Mouse (Mus musculus) heart, embryonic 11.5 days (tissue): ENCODE data around the gene Kdm1b. TPM values are rescaled to one million over a fixed set of nuclear protein-coding genes. Genes with fewer than 3 reads are reported as not detected.
A peak's percentile ranks its signal among the peaks of the same experiment; 100 is the strongest.

Source experiments
- ATAC-seq: fragments of 200-750 bp; cut with Nextera tagmentation; replicated peaks from 2 replicates; pipeline ENCODE4 v1.8.0; 2017; ENCODE audit warnings: moderate library complexity; ENCODE audit not compliant: insufficient number of reproducible peaks, low FRiP score, low TSS enrichment
- H3K27ac ChIP-seq: fragments of 300-500 bp; sonication (generic); 2 replicates; pipeline ENCODE4 v1.5.1; 2014; ENCODE audit warnings: mild to moderate bottlenecking, low read depth, low read length
- H3K27me3 ChIP-seq: fragments of 300-500 bp; sonication (generic); 2 replicates; pipeline ENCODE4 v1.6.1; 2014; ENCODE audit warnings: mild to moderate bottlenecking, low read length, mixed read lengths; ENCODE audit not compliant: control insufficient read depth, insufficient read depth
- H3K36me3 ChIP-seq: fragments of 300-500 bp; sonication (generic); 2 replicates; pipeline ENCODE4 v1.6.1; 2014; ENCODE audit warnings: mild to moderate bottlenecking, low read length, moderate library complexity, mixed read lengths; ENCODE audit not compliant: control insufficient read depth, insufficient read depth
- H3K4me1 ChIP-seq: fragments of 300-500 bp; sonication (generic); 2 replicates; pipeline ENCODE4 v1.6.1; 2014; ENCODE audit warnings: low read length; ENCODE audit not compliant: control insufficient read depth, insufficient read depth
- H3K4me2 ChIP-seq: fragments of 300-500 bp; sonication (generic); 2 replicates; pipeline ENCODE4 v1.6.1; 2014; ENCODE audit warnings: mild to moderate bottlenecking, moderate library complexity
- H3K4me3 ChIP-seq: fragments of 300-500 bp; sonication (generic); 2 replicates; pipeline ENCODE4 v1.5.1; 2014; ENCODE audit warnings: low read depth, low read length
- H3K9ac ChIP-seq: fragments of 300-500 bp; sonication (generic); 2 replicates; pipeline ENCODE4 v1.6.1; 2014; ENCODE audit warnings: mild to moderate bottlenecking, low read depth, low read length, moderate library complexity
- H3K9me3 ChIP-seq: fragments of 300-500 bp; sonication (generic); replicated peaks from 2 replicates; pipeline ENCODE4 v1.6.1; 2016; ENCODE audit warnings: low read length; ENCODE audit not compliant: control insufficient read depth
- WGBS: fragments of 180-500 bp; shearing (Covaris S2); extraction: QIAGEN DNeasy Blood & Tissue Kit; methylation state at CpG from one replicate; pipeline ENCODE4 v1.1.7; 2014; ENCODE audit not compliant: insufficient replicate concordance; 5-methylcytosine and 5-hydroxymethylcytosine counted together
- polyA plus RNA-seq: library from polyadenylated mRNA; unstranded; fragments of >200 nt; fragmentation: Nextera tagmentation; extraction: Ambion mirVana; gene quantifications from 2 replicates; pipeline ENCODE4 v1.2.1, GENCODE M21; 2014

Kdm1b gene
- 6.5 and 7.5 TPM in 2 replicates for polyA plus RNA-seq

DNA sequence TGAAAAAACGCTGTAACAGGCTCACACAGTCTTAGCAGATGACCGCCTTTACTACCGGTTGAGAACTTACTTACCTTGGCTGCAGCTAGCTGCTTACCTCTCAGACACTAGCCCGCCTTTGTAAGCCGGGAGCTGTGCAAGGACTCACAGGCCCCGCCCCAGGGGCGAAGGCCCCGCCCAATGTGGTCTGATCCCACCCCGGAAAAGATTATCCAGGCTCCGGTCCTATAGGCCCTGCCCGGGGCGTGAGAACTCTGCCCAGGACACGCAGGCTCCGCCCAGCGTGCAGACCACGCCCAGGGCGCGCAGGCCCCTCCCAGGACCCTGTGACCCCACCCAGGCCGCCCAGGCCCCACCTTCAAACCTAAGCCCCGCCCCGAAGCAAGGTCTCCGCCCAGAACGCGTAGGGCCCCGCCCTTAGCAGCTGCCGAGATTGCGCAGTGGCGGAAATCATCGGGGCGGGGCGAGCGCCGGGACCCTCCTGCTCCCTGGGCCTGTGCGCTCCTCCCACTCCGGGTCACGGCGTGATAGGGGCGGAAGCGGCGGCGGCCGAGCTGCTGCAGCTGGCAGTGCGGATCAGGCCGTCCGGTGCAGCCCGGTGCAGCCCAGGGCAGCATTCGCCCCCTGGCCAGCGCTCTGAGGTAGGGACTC is at the start of gene Kdm1b:
Kdm1b (plus strand) TSS at position 470 of the 651 bp plus-strand sequence.
- under 1% methylated on average over 48 of the region's 48 CpGs for WGBS

DNA sequence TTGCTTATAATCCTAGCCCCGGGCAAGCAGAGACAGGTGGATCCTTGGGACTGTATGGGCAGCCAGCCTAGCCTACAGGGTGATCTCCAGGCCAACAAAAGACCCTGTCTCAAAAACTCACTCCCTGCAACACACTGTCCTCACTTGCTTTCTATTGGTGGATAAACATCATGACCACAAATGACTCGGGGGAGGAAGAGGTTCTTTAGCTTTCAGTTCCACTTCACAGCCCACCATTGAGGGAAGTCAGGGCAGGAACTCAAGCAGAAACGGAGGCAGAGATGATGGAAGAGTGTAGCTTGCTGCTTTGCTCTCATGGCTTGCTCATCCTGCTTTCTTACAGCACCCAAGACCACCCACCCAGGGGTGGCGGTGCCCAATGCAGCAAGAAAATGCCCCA is 45.9 kb upstream of the Kdm1b start:
- Histone ChIP-seq H3K9me3 (no peaks in the 10 kb centered on the region), H3K36me3 (no peaks in the 10 kb centered on the region), H3K27ac (no peak overlapping the region), H3K4me2 (no peak overlapping the region), H3K27me3 (no peaks in the 10 kb centered on the region), H3K9ac (no peak overlapping the region), H3K4me1 (no peaks in the 10 kb centered on the region), H3K4me3 (no peak overlapping the region)
- 74% methylated on average over 4 of the region's 4 CpGs for WGBS
- no peak for ATAC-seq

More for the DNA sequence above, at the start of gene Kdm1b:
- Histone ChIP-seq H3K9me3 (no peaks in the 10 kb centered on the region), H3K9ac (peak within 1 kb of the TSS; percentile 85), H3K27ac (no peak within 1 kb of the TSS; the same call in 1 of the 2 replicates), H3K4me3 (peak within 1 kb of the TSS; percentile 90), H3K27me3 (no peaks in the 10 kb centered on the region), H3K4me2 (peak within 1 kb of the TSS; percentile 100), H3K36me3 (no peaks in the 10 kb centered on the region), H3K4me1 (peaks cover 7% of the 10 kb centered on the region)
- peak; percentile 97 for ATAC-seq

DNA sequence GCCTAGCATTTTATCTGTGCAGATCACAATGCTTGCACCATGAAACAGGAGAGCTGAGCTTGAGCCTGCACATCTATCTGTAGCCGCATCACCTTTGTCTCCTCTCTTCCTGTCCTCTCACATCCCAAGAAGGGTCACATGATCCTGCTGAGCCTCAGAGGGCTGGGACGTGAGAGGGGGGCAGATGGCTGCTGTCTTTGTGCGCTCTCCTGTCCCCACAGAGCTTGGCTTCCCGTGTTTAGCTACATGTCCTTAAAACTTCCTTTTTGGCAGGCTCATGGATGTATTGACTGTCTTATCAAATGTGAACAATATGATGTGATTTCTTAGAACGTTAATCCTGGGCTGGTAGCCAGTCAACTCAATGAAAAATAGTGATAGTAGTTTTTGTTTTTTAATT is 43.8 kb upstream of the Kdm1b start:
- Histone ChIP-seq H3K36me3 (no peaks in the 10 kb centered on the region), H3K9me3 (no peaks in the 10 kb centered on the region), H3K4me1 (no peaks in the 10 kb centered on the region), H3K4me3 (no peak overlapping the region), H3K27me3 (no peaks in the 10 kb centered on the region), H3K9ac (no peak overlapping the region), H3K4me2 (no peak overlapping the region), H3K27ac (no peak overlapping the region)
- ATAC-seq, result no peak
- 52% methylated on average over 5 of the region's 5 CpGs for WGBS

DNA sequence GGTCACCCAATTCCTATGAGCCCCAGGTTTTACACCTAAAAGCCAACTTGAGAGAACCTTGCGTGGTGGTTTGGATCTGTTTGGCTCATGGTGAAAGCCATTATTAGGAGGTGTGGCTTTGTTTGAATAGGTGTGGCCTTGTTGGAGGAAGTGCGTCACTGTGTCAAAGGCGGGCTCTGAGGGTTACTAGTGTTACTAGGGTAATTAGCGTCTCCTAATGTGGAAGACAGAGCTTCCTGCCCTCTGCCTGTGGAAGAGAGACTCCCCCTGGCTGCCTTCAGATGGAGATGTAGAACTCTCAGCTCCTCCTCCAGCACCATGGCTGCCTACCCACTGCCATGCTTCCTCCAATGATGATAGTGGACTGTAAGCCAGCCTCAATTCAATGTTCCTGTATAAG is 41.7 kb upstream of the Kdm1b start:
- Histone ChIP-seq H3K4me3 (no peak overlapping the region), H3K27me3 (no peaks in the 10 kb centered on the region), H3K27ac (no peak overlapping the region), H3K9me3 (no peaks in the 10 kb centered on the region), H3K36me3 (no peaks in the 10 kb centered on the region), H3K9ac (no peak overlapping the region), H3K4me2 (no peak overlapping the region), H3K4me1 (no peaks in the 10 kb centered on the region)
- 81% methylated on average over 4 of the region's 4 CpGs for WGBS
- no peak for ATAC-seq

DNA sequence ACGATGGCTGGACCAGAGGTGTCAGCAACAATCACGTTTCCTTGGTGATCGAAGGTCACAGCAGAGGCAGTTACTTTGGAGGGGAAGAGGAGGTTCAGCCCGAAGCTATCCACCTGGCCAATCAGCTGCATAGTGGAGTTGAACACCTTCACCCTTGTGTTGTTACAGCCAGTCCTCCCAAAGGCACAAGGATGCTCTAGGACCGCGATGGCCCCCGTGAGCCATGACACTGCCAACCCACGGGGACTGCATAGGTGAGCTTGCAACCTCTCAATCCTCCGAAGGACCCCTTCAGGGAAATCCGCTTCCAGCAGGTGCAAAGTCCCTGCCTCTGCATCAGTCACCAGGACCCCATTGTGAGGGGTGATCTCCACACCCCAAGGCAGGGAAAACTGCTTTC is 29.6 kb upstream of the Kdm1b start:
- 0 out of 2 replicates have a peak, but pooled peaks cover 3% of the 10 kb centered on the region for H3K4me1 ChIP-seq
- H3K4me2 ChIP-seq, result peak overlapping the region; percentile 77
- peak overlapping the region; percentile 47 for H3K4me3 ChIP-seq
- H3K27ac ChIP-seq, result no peak overlapping the region
- ATAC-seq, result no peak
- peaks cover 11% of the 10 kb centered on the region for H3K9me3 ChIP-seq
- WGBS, result 55% methylated on average over 10 of the region's 10 CpGs
- no peaks in the 10 kb centered on the region for H3K36me3 ChIP-seq
- H3K9ac ChIP-seq, result no peak overlapping the region; the same call in 1 of the 2 replicates
- peaks cover 5% of the 10 kb centered on the region; the same call in 1 of the 2 replicates for H3K27me3 ChIP-seq

DNA sequence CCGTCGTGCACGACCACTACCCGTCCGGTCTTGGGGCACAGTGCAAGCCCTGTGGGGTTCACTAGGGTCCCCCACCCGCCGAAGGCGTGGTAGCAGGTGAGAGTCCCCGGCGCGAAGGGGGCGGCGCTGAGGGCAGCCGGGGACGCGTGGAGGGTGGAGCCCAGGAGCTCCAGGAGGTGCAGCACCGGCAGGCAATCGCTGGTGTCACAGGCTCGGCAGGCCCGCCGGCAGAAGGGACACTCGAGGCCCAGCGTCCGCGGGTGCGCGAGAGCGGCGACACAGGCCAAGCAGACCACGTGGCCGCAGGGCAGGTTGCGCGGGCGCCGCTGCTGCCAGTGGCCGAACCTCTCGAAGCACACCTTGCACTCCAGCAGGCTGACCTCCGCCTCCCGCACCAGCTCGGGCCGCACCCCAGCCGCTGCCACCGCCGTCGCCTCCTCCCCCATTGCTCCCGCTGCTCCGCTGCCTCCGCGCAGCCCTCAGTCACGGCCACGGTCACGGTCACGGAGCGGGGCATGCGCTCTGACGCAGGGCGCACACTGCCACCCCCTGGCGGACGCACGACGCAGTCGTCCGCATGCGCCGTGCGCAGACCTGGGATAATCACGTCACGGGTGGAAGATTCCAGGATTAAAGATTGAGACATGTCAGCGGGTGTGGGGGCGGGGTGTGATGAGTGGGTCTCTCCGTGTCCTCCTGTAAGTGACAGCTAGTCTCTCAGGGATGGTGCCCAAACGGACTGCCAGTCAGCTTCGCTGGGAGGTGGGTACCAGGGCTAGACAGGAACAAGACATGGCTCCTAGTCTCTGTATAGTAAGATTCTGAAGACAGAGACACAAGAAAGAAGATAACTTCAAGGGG is 28.7 kb upstream of the Kdm1b start, which contains the start of gene Nhlrc1:
Nhlrc1 (minus strand) TSS at position 517 of the 861 bp plus-strand sequence.
- H3K27ac ChIP-seq, result no peak within 1 kb of the TSS

DNA sequence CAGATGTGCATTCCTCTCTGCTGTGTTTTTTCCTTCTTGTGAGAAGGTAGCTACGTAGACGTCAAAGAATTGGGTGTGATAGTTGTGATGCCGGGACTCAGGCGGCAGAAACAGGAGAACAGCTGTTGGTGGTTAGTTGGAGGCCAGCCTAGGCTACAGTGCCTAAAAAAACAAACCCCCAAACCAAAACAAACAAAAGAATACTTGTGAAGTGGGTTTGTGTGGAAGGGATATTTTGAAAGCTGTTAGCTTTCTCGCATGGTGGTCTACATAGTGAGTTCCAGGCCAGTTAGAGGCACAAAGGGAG is 28.2 kb upstream of the Kdm1b start:
- Histone ChIP-seq H3K27ac (no peak overlapping the region), H3K9me3 (peaks cover 3% of the 10 kb centered on the region), H3K4me3 (peak overlapping the region; percentile 47; the same call in 1 of the 2 replicates), H3K27me3 (peaks cover 5% of the 10 kb centered on the region; the same call in 1 of the 2 replicates), H3K4me2 (peak overlapping the region; percentile 77), H3K36me3 (no peaks in the 10 kb centered on the region), H3K4me1 (0 out of 2 replicates have a peak, but pooled peaks cover 3% of the 10 kb centered on the region), H3K9ac (no peak overlapping the region)
- ATAC-seq, result no peak
- WGBS, result 60% methylated on average over 5 of the region's 5 CpGs

More for the DNA sequence above, 28.7 kb upstream of the Kdm1b start, which contains the start of gene Nhlrc1:
- Histone ChIP-seq H3K9me3 (peaks cover 8% of the 10 kb centered on the region), H3K36me3 (no peaks in the 10 kb centered on the region), H3K4me3 (peak within 1 kb of the TSS; percentile 47), H3K4me1 (0 out of 2 replicates have a peak, but pooled peaks cover 3% of the 10 kb centered on the region), H3K27me3 (peaks cover 5% of the 10 kb centered on the region; the same call in 1 of the 2 replicates), H3K4me2 (peak within 1 kb of the TSS; percentile 77), H3K9ac (peak within 1 kb of the TSS; percentile 58)
- peak; percentile 65; the same call in 1 of the 2 replicates for ATAC-seq
- WGBS, result 4% methylated on average over 66 of the region's 73 CpGs

DNA sequence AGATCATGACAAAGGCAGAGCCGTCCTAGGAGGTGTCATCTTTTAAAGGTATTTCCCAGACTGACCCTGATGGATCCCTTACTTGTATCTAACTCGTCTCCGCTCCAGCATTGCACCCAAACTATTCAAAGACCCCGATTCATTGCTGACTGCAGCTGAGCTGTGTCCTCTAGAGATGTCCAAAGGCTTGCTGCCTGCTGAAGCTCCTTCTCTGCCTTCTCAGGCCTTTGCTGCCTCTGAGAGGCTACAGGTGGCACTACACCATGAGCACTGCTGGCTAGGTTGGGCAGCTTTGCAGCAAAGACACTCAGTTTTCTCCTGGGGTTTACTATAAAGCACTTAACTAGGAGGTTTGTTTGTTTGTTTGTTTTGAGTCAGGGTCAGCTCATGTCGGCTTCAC is 26.0 kb upstream of the Kdm1b start:
- Histone ChIP-seq H3K9me3 (no peaks in the 10 kb centered on the region), H3K4me1 (0 out of 2 replicates have a peak, but pooled peaks cover 3% of the 10 kb centered on the region), H3K4me3 (no peak overlapping the region), H3K36me3 (no peaks in the 10 kb centered on the region), H3K9ac (no peak overlapping the region), H3K27ac (no peak overlapping the region), H3K27me3 (peaks cover 5% of the 10 kb centered on the region; the same call in 1 of the 2 replicates), H3K4me2 (no peak overlapping the region)
- WGBS, result 33% methylated on average over 5 of the region's 5 CpGs
- ATAC-seq, result no peak
